Mouse (Mus musculus) forebrain, embryonic 14.5 days (tissue): ENCODE results near the gene Hoxb7. TPM values are rescaled to one million over a fixed set of nuclear protein-coding genes. Genes with fewer than 3 reads are reported as not detected.

Source experiments
- ATAC-seq: fragments of 200-750 bp; cut with Nextera tagmentation; 2 replicates; pipeline ENCODE4 v1.8.0; 2017; ENCODE audit warnings: mild to moderate bottlenecking, moderate library complexity
- DNase-seq: peaks from one replicate; pipeline ENCODE4 v3.0.0-alpha.2; 2015; ENCODE audit warnings: low spot score
- H3K27ac ChIP-seq: fragments of 300-500 bp; sonication (generic); 2 replicates; pipeline ENCODE4 v1.5.1; 2014; ENCODE audit warnings: low read depth, mild to moderate bottlenecking, control low read depth, low read length, moderate library complexity
- H3K27me3 ChIP-seq: fragments of 300-500 bp; sonication (generic); replicated peaks from 2 replicates; pipeline ENCODE4 v1.6.1; 2014; ENCODE audit warnings: low read length, control low read depth, mixed read lengths; ENCODE audit not compliant: control insufficient read depth, insufficient read depth
- H3K36me3 ChIP-seq: fragments of 300-500 bp; sonication (generic); 2 replicates; pipeline ENCODE4 v1.6.1; 2014; ENCODE audit warnings: low read length, control low read depth; ENCODE audit not compliant: control insufficient read depth, insufficient read depth
- H3K4me1 ChIP-seq: fragments of 300-500 bp; sonication (generic); 2 replicates; pipeline ENCODE4 v1.6.1; 2014; ENCODE audit warnings: antibody characterized with exemption, low read length, control low read depth; ENCODE audit not compliant: control insufficient read depth, insufficient read depth
- H3K4me2 ChIP-seq: fragments of 300-500 bp; sonication (generic); 2 replicates; pipeline ENCODE4 v1.6.1; 2014; ENCODE audit warnings: mild to moderate bottlenecking, control low read depth, low read length
- H3K4me3 ChIP-seq: fragments of 300-500 bp; sonication (generic); 2 replicates; pipeline ENCODE4 v1.5.1; 2014; ENCODE audit warnings: low read depth, low read length, control low read depth
- H3K9ac ChIP-seq: fragments of 300-500 bp; sonication (generic); 2 replicates; pipeline ENCODE4 v1.6.1; 2014; ENCODE audit warnings: mild to moderate bottlenecking, low read length, control low read depth, moderate library complexity
- H3K9me3 ChIP-seq: fragments of 300-500 bp; sonication (generic); replicated peaks from 2 replicates; pipeline ENCODE4 v1.6.1; 2016; ENCODE audit warnings: low read length, control low read depth, mixed read lengths; ENCODE audit not compliant: control insufficient read depth
- WGBS: fragments of 180-500 bp; shearing (Covaris S2); extraction: QIAGEN DNeasy Blood & Tissue Kit; methylation state at CpG from one replicate; pipeline ENCODE4 v1.1.7; 2014; 5-methylcytosine and 5-hydroxymethylcytosine counted together
- polyA plus RNA-seq: library from polyadenylated mRNA; unstranded; fragments of >200 nt; fragmentation: Nextera tagmentation; extraction: Ambion mirVana; gene quantifications from 2 replicates; pipeline ENCODE4 v1.2.1, GENCODE M21; 2014

Hoxb7 gene
- polyA plus RNA-seq, 1 experiment from 2014 or later: not detected

DNA sequence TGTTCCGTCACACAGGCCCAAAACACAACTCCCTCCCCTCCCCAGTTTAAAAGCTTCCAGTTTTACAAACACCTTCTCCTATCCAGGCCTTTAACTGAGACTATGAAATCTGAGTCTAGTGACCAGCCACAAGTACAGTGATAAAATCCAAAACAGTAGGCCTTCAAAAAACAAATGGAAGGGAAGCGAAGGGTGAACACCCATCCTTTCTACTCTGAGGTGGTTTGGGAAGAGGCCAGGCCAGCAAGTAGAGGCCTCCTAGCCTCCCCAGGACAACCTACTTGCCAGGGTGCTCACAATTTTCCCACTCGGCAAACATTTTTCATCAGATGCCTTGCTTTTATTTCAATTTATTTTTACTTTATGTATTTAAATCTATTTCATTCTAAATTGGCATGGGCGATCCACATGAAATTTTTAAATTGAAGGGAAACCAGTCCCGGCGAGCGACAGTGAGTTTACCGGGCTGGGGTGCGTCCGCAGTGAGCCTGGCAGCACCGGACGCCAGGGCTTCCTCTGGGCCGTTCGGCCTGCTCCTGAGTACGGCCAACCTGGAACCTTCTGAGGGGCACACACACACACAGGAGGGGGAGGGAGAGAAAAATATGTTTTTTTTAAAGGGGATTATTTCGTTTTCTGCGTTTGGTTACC, 4.4 kb downstream of the Hoxb7 start:
- H3K9ac ChIP-seq: no peak overlapping the region

DNA sequence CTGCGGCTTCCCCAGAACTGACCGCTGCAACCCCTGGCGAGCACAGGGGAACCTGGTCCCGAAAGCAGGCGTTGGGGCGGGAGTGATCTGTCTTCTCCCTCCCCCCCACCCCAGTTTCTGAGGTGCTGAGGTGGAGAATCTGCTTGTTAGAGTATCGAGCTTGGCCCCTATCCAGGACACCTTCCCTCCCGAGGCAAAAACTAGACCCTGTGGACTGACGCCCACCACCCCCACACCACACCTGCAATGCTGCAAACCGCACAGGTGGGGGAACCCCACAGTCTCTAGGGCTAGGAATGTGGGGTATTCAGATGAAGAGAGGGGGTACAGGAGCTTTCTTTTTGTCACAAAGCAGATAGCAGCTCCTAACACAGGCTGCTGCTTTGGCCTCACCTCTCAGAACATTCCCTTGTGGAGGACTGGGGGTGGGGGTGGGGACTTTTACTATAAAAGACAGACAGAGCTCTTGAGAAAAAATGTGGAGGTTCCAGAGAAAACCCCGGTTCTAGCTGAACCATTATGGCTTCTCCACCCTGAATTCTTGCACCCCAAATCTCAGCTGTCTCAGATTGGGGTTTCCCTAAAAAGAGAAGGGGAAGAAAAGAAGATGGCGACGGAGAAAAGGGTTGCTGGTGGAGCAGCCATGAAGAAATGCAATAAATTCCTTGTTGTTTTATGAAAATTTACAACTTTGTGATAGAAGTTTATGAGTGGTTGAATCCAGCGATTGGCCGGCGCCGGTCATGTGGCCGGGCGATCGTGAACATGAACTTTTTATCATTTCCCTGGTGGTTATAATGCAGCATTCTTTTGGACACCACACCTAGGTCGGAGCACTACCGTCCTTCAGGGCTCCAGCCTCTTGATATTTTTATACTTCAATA, 5.5 kb downstream of the Hoxb7 start, which contains the start of gene Hoxb6:
TSS of gene Hoxb6 (plus strand) at position 796 of the 884 bp plus-strand sequence.
- Histone ChIP-seq H3K9me3 (no peaks in the 10 kb centered on the region), H3K36me3 (no peaks in the 10 kb centered on the region), H3K4me1 (no peaks in the 10 kb centered on the region), H3K9ac (no peak within 1 kb of the TSS), H3K27ac (no peak within 1 kb of the TSS), H3K4me2 (no peak within 1 kb of the TSS), H3K4me3 (no peak within 1 kb of the TSS), H3K27me3 (peaks cover 99% of the 10 kb centered on the region)
- no peak for DNase-seq
- ATAC-seq: no peak
- WGBS: under 1% methylated on average over 22 of the region's 22 CpGs

More for the DNA sequence above, 4.4 kb downstream of the Hoxb7 start:
- no peak overlapping the region for H3K4me2 ChIP-seq
- H3K27me3 ChIP-seq: peaks cover 99% of the 10 kb centered on the region
- DNase-seq (no peak), ATAC-seq (no peak)
- 3% methylated on average over 17 of the region's 17 CpGs for WGBS
- no peaks in the 10 kb centered on the region for H3K36me3 ChIP-seq
- no peaks in the 10 kb centered on the region for H3K4me1 ChIP-seq
- no peak overlapping the region for H3K27ac ChIP-seq
- no peaks in the 10 kb centered on the region for H3K9me3 ChIP-seq
- no peak overlapping the region for H3K4me3 ChIP-seq

DNA sequence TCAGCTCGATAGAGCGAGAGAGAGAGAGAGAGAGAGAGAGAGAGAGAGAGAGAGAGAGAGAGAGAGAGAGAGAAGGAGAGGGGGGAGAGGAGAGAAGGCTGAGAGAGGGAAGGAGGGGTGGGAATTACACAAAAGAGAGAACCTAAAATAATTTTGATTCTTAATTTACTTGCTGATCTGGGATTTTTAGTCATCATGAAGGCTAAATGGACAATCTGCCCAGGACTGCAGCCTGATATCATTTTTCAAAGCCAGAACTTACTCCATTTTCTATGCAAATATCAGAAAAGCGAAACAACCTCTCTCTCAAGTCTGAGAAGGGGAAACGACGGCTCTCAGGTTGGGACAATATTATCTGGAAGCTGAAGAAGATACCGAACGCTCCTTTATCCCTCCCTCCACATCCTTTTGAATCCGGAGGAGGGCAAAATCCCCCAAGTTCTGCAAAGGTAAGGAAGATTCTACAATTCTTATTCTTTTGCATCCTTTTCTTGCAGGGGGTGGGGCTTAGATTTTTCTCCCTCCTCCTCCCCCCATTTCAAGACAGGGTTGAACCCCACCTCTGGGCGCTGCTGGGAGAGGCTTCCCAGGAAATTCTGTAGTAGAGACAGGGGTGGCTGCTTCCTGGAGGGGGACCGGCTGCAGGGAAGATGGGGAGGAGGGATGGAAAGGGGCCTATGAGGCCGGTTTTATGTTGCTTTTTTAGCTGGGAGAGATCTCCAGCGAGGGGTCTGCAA, 6.3 kb downstream of the Hoxb7 start:
- H3K9ac ChIP-seq: no peak overlapping the region
- H3K27ac ChIP-seq: no peak overlapping the region
- ATAC-seq (no peak), DNase-seq (no peak)
- under 1% methylated on average over 12 of the region's 12 CpGs for WGBS
- no peaks in the 10 kb centered on the region for H3K9me3 ChIP-seq
- peaks cover 99% of the 10 kb centered on the region for H3K27me3 ChIP-seq
- no peak overlapping the region for H3K4me3 ChIP-seq
- no peaks in the 10 kb centered on the region for H3K36me3 ChIP-seq
- no peaks in the 10 kb centered on the region for H3K4me1 ChIP-seq
- H3K4me2 ChIP-seq: no peak overlapping the region

DNA sequence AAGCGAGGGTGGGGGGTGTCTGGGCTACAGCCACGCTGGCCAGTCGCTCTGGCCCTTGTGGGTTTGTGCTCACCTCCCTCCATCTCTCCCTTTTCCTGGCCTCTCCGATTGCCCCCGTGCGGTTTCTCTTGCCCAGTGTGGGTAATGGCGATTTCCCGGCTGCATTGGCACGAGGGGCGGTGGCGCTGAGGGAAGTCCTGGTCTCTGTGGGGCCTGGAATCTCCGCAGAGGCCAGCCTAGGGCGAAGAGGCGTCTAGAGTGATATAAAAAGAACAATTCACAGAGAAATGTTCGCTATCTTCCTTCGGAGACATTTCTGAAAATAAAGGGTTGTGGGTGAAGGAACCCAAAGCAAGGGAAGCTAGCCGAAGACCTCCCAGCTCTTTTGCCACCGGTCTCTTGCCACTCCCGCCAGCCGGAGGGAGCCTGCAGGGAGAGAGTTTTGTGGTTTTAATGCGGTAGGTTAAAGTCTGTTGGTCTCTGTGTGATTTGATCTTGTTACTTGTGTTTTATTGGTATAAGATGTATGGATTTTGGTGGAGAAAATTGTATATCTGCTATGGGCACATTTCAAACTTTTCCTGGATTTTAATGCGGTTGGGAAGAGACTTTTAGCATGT, 7.0 kb downstream of the Hoxb7 start:
- ATAC-seq: no peak
- Histone ChIP-seq H3K4me2 (no peak overlapping the region), H3K4me1 (no peaks in the 10 kb centered on the region), H3K27me3 (peaks cover 99% of the 10 kb centered on the region), H3K9ac (no peak overlapping the region), H3K9me3 (no peaks in the 10 kb centered on the region), H3K27ac (no peak overlapping the region), H3K36me3 (no peaks in the 10 kb centered on the region), H3K4me3 (no peak overlapping the region)
- DNase-seq: no peak
- WGBS: under 1% methylated on average over 22 of the region's 22 CpGs

DNA sequence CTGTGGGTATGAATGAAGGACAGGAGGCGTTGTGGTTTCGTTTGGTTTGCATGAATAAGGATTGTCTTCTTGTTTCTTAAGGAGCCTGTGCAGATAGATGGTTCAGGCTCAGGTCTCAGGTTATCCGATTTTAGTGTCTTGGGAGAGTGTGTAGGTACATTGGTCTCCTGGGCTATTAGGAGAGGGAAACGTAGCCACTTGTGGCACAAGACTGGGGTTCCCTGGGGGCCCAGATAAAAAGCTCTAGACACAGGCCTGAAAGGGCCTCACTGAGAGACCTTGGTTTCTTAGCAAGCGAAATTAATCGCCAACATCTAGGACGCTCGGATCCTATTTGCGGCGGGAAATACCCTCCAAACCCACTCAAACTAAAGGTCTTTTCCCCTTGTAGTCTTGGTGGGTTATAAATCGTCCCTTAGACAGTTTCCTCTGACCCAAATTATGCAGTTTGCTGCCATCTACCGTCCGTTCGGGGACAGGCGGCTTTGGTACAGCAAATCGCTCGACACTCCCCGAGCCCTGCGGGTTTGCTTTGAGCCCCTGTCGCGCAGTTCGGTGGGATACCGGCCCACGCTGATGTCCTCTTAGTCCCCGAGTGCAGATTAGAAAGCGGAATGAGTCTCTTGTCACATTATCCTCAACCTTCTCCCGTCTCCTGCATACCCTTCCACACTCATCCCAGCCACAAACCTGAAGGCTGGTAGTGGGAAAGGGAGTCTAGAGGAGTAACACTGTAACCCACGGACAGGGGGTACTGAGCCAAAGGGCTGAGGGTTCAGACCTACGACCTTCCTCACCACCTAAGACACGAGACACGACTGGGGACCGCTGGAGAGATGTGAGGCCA, 8.0 kb downstream of the Hoxb7 start:
- Histone ChIP-seq H3K27ac (no peak overlapping the region), H3K4me1 (no peaks in the 10 kb centered on the region), H3K27me3 (peaks cover 99% of the 10 kb centered on the region), H3K9ac (no peak overlapping the region), H3K36me3 (no peaks in the 10 kb centered on the region), H3K4me3 (no peak overlapping the region), H3K4me2 (no peak overlapping the region), H3K9me3 (no peaks in the 10 kb centered on the region)
- under 1% methylated on average over 32 of the region's 32 CpGs for WGBS
- peak; percentile 84 for DNase-seq
- no peak for ATAC-seq

DNA sequence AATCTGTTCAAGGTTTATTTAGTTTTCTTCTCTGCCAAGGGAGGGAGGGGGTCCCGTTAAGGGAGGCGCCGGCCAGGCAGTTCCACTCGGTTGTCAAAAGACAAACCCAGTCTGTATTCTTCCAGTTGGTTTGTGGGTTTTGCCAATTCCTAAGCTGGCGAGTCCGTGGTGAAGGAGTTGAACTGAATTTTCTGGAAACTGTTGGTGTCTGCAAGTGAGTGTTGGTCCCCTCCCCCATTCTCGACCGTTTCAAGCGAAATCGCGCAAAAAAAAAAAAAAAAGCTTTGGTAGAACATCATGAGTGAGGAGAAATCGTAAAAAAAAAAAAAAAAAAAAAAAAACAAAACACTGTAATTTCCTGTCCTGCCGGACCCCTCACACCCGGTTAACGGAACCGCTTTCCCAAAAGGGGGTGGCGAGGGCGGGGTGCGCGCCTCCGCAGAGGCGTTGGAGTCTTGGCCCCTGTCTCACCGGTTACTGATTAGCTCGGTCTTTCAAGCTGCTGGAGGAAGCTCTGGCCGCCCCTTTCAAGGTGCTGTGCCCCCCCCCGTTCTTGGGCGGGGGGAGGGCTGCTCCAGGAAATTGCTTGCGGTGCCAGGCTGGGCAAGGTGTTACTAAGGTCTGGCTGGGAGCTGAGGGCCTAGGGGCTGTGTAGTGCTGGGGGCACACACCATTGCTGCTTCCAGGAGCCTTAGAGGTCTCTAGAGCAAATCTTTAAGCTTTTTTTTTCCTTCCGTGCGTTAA, 8.8 kb downstream of the Hoxb7 start:
- DNase-seq (no peak), ATAC-seq (no peak)
- H3K9ac ChIP-seq: no peak overlapping the region
- under 1% methylated on average over 30 of the region's 30 CpGs for WGBS
- H3K27ac ChIP-seq: no peak overlapping the region
- H3K4me3 ChIP-seq: no peak overlapping the region
- no peaks in the 10 kb centered on the region for H3K4me1 ChIP-seq
- H3K27me3 ChIP-seq: peaks cover 99% of the 10 kb centered on the region
- no peaks in the 10 kb centered on the region for H3K9me3 ChIP-seq
- H3K4me2 ChIP-seq: no peak overlapping the region
- no peaks in the 10 kb centered on the region for H3K36me3 ChIP-seq

DNA sequence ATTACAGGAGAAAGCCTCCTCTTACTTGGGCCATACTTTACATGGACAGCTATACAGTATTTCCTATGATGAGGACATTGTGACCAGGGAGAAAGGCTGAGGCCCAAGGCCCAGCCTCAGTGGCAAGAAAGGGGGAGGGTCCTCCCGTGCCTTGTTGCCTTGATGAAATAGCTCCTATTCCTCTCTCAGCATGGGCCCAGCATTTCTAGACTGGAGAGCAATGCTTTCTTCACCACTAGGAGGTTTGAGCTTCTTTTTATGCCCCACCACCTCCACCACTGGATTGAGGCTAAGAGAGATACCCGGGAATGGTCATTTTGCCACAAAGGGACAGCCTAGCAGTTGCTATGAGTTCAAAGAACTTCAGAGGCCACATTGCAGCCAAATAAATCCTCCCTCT, 10.6 kb downstream of the Hoxb7 start:
- H3K9ac ChIP-seq: no peak overlapping the region
- ATAC-seq (no peak), DNase-seq (no peak)
- no peak overlapping the region for H3K4me2 ChIP-seq
- 0% methylated on average over 2 of the region's 2 CpGs for WGBS
- peaks cover 99% of the 10 kb centered on the region for H3K27me3 ChIP-seq
- H3K4me1 ChIP-seq: no peaks in the 10 kb centered on the region
- H3K4me3 ChIP-seq: no peak overlapping the region
- H3K9me3 ChIP-seq: no peaks in the 10 kb centered on the region
- no peaks in the 10 kb centered on the region for H3K36me3 ChIP-seq
- no peak overlapping the region for H3K27ac ChIP-seq
